Mouse (Mus musculus) neural tube, embryonic 10.5 days (tissue): ENCODE results near the gene Slc25a26.
A peak's percentile ranks its signal among the peaks of the same experiment; 100 is the strongest.

ENCODE experiments used
- DNase-seq: peaks from one replicate; pipeline ENCODE4 v3.0.0-alpha.2; 2017; ENCODE audit warnings: low spot score; ENCODE audit errors: extremely low spot score

Slc25a26 gene

DNA sequence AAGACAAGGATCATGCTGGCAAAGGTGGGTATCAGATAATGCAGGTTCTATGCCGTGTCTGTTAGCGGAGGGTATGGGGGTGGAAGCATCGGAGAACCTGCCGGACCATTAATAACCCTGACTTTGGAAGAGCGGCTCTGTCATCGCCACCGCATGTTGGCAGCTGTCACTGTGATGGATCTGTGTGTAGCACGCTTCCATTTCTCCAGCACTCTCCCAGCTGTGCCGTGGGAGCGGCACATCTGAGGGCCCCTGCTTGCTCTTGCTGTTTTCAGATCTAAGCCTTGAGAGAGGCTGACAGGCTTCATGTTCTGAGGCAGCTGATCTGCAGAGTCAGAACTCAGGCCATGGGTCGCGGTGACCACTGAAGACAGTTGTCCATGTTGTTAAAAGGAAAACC lies 98.3 kb downstream of the Slc25a26 start:
- no peak for DNase-seq

DNA sequence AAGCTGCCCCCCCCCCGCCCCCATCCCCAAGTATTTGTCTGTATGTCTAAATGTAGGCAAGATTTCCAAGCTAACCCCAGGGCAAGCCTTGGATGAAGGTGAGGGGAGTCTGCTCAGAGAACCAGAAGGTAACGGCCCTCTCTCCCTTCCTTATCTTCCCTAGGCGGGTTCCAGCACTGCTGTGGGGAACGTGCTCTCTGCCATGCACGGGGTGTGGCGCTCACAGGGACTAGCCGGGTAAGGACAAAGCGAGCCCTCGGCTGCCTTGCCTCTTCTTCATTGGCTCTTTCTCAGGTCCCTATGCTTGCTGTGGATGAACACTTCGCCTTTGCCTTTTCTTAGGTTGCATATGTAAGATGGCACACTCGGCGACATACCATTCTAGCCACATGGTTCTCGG lies 98.9 kb downstream of the Slc25a26 start:
- DNase-seq, result no peak

DNA sequence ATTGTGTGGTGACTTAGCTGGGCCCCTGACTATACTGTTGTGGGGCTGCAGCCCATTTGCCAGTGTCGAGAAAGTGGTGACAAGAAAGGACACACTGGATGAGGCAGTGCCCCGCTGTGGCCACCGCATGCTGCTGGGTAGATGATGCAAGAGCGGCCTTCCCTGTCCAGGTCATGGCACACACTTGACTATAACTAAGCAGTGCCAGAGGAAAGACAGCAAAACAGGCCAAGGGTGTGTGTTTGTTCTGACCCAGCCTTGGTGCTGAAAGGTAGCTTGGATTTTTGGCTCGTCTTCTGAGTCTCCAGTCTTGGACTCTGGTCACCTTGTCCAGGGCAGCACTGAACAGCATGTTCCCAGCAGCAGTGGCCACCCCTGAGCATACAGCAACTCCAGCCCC lies 101.0 kb downstream of the Slc25a26 start:
- DNase-seq, result no peak

DNA sequence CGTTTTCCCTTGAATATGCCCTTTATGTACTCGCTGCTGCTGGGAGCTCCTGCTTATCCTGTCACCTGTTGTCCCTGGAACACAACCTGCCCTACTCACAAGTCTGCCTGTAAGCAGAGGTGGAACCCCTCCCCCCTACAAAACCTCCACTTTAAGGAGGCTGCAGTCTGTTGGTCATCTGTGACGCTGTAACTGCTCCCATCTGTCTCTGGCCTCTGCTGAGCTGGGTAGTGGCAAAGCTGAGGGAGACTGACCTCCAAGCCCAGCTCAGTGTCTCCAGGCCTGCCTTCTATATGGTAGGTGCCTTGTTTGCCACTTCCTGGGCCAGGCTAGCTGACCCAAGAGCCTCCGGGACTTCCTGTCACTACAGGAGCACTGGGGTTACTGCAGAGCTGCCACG lies 101.7 kb downstream of the Slc25a26 start:
- no peak for DNase-seq

DNA sequence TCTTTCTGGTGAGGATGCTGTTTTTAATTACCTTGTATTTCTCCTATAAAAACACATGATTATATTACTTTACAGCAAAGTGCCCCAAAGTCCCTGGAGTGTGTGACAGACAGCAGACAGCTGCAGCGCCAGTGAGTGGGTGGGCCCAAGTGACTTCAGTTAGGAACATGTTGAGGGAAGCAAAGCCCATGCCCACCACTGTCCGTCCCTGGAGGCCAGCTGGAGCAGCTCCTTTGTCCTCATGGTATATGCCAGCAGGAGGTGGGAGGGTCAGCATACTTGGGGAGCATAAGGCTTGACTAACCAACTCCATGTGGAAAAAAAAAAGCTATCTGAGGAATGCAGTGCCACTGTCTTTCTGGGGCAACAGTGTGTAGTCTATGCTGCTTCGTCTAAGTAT lies 103.9 kb downstream of the Slc25a26 start:
- no peak for DNase-seq

DNA sequence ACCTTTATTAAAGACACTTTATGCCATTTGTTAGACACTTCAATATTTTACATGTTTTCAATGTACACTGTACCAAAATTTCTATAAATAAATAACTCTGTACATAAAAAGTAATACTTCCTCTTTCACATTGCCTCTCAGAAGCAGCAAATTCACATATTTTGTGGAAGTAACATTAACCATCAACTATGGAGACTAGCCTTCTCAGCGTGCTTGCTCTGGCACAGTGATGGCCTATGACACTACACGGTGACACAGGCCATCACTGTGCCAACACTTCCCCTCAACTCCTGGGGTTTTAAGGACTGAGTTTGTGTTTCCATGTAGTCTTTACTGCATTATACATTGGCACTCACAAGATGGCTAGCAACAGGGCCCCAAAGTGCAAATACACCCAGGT lies 104.4 kb downstream of the Slc25a26 start:
- no peak for DNase-seq

DNA sequence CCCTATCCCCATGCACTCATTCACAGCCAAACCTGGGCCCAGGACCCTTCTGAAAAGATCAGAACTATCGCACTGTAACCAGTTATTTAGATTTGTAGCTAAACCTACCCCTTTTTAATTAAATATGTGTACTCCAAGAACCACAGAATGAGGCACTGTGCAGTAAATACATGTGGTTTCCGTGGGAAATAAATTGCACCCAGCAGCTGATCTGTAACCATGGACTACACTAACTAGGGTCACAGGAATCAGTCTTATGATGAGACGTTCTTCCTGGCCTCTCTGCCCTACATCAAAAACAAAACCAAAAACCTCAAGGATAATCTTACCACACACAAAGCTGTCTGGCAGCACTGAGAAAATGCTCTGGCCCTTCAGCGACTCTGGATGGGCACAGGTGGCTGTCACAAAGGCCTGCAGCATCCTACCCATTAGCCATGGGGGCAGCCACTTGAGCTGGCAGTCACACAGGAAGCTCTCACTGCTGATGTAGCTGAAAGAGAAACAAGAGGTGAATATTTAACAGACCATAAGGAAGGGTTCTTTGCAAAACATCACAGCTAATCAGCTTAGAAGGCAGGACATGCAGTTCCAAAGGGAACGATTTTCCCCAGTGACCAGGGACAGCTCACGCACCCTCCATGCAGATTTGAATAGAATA lies 113.2 kb downstream of the Slc25a26 start:
- no peak for DNase-seq

DNA sequence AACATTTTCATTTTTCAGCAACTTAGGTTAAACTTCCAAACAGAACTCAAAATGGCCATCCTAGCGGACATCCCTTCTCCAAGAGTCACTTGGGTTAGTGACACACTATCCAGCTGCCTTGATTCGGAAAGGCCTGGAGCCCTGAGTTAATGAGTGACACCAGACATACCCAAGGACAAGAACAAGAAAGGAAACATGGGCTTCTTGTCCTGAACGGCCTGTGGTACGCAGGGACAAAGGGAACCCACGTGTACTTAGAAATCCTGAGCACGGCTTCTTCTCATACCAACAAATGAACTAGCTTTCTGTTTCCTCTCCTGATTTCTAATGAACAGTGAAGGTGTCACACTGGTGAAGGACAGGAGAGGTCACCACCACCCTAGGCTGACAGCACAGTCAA lies 114.2 kb downstream of the Slc25a26 start:
- DNase-seq, result no peak

DNA sequence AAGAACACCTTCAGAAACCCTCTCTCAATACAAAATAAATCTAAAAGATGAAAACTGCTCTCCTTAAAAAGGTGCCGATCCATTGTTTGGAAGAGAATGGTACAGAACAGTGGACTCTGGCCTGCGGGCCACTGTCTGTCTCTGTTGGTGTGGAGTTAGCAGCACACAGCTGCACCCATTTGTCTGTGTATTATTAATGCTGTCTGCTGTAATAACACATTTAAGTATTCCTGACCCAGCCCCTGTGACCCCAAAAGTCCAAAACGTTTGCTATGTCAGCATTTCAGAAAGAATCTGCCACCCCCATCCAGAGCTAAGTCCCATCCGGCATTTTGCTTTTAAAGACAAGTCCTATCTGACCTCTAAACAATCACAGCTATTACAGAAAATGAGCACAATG lies 115.8 kb downstream of the Slc25a26 start:
- no peak for DNase-seq

DNA sequence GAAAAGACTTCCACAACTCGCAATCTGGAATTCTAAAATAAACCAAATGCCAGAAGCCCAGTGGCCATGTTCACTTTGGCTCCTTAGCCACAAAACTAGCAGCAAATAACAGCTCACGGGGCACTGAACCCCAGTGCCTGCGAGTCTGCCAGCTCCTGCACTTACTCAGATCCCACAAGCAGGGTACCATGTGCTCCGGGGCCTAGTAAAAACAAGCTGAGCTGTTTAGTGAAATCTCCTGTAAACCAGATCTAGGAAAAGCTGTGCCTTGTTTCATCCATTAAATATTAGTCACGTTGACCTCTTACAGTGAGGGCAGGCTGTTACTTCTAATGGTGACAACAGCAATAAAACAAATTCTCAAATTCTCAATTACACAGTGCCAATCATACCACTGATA lies 118.5 kb downstream of the Slc25a26 start:
- DNase-seq, result no peak

DNA sequence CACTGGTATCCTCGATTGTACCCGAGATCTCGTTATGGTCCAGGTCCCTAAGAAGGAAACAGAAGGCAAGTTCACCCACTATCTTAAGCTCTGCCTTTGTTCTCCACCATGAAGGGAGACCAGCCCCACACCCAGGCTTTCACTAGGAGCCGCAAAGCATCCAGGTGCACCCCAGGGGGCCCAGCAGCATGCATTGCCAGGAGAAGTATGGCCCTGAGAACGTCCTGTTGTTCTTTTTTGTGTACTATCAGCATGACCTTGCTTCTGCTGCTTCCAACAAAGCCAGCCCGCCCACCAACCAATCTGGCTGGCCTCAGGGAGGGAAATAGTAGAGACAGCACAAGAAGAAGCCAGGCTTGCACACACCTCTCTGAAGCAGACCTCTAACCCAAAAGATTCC lies 120.2 kb downstream of the Slc25a26 start:
- DNase-seq, result no peak

DNA sequence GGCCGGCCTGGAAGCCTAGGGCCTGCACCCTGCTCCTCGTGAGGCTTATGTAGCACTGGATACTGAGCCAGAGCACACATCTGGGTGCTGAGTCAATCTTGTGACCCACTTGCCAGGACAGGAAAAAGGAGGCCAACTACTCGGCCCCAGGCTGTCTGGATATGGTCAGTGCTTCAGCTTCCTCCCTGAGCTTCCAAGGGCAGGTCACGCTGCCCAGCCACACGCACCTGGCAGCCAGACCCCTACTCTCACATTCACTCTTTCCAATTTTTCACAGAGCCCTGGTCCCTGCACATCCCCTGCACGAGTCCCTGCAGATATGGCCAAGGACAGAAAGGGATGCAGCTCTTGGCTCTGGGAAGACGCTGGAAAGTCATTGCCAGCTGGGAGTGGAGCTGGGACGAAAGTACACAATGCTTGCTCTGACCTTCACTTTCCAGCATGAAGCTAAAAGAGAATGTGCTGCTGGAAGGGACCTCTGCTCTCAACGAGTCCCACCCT lies 120.7 kb downstream of the Slc25a26 start:
- DNase-seq, result no peak

DNA sequence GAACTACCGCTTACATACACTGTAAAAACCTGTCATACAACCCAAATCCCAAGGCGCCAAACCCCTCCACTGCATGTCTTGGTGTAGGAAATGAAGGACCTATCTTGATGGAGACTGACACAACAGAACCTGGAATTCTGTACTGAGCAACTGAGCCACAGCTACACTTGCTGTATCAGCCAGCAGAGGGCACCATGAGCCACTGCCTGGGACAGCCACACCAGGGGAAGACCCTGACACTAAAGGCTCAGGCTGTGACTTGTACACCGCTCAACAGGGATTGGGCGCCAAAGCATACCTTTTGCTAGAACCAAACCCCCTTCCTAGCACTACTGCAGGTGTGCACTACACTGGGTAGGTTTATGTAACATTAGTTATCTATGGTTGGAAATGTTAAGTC lies 122.9 kb downstream of the Slc25a26 start:
- DNase-seq, result peak; percentile 61

DNA sequence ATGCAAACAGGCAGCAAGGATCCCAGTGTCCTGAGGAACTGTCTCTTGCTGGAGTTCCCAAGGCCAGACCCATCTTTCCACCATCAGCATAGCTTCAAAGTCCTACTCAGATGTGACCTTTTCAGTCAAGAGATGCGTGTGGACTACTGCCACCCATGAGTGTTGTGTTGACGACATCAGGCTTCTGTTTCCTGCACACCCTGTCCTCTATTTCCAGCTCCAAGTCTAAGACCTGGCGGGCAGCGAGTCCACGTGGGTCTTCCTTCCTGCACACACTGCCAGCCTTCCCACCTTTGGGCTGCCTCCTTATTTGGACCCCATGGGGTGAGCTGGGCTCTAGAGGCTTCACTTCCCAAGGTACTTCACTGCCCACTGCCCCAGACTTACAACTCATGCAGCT lies 124.4 kb downstream of the Slc25a26 start:
- DNase-seq, result no peak

DNA sequence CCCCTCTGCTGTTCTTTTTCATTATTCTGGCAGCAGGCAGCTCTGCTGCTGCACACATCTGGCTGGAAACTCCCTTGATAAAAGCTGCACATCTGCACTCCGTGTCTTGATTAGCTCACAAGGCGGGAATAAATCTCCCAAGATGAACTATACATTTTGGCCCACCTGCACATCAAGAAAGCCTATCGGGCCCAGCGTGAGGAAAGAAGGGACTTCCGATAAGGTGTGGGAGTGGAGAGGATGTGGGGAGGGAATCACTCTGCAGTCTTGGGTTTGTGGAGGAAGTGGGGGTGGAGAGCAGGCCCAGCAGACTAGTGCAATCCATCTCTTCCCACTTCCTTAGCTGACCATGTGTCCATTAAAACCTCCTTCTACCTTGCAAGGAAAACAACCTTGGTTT lies 125.8 kb downstream of the Slc25a26 start:
- DNase-seq, result no peak

DNA sequence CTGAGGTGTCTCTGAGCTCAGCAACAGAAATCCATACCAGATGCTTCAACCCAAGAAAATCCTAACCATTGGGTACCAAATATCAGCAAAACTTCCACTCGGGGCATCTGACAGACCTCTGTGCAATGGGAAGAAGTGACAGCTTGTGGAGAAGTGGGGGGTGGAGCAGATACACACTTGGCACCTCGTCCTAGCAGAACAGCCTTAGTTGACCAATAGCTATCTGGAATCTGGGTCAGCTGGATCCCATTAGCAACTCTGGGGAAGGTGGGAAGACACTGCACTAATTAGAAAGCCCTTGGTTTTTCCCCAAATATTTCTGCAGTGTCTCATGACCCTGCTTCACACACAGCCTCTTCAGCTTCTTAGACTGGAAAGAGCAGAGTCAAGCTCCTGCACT lies 126.7 kb downstream of the Slc25a26 start:
- no peak for DNase-seq

DNA sequence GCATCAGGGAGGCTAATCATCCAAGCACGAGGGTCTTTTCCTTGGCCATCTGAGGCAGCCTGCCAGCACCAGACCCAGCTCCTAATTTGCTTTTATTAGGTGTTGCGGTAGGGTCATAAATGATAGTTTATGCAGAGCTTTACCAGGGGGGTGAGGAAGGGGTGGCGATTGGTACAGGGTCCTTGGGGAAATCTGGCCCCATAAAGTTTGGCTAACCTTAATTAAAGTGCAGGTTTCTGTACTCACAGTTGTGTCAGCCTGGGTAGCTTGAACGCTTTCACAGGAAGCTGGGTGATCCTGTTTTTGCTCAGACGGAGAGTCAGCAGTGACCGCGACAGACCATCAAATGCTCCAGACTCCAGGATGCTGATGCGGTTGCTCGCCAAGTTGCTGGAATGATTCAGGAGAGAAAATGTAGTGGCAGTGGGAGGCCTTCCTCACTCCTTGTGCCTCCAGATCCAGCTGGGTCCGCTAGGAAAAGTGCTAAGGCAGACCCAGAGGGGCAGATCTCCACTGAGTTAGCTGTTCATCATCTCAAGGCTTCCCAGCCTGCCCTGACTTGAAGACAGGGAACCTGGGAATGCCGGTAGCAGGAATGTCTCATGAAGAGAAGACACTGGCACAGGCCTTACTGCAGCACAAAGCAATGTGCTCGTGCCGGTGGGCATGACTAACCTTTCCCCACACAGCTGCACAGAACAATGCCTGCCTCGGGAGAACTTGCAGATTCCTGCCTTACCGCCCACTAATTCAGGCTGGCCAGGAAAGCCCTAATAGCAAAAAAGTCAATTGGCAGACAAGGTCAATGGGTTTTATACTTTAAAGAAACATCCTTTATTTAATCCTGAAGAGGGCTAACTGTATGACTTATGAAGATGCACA lies 127.8 kb downstream of the Slc25a26 start:
- no peak for DNase-seq

DNA sequence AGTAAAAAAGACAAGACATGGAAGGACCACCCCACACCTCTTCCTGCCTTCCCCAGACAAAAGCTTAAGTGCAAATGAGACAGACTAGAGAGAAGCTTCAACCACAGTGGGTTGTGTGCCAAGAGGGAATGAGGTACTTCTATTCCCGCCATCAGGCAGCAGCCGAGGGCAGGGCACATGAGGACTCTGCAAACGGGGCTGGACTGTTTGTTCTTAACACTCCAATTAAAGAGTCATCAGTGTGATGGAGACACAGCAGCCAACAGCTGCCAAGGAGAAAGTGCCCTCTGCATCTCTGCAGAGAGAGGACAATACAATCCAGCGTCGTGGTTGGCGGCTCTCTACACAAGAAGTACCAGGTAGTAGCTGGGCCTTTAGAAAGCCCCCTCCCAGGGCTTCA lies 128.7 kb downstream of the Slc25a26 start:
- no peak for DNase-seq

DNA sequence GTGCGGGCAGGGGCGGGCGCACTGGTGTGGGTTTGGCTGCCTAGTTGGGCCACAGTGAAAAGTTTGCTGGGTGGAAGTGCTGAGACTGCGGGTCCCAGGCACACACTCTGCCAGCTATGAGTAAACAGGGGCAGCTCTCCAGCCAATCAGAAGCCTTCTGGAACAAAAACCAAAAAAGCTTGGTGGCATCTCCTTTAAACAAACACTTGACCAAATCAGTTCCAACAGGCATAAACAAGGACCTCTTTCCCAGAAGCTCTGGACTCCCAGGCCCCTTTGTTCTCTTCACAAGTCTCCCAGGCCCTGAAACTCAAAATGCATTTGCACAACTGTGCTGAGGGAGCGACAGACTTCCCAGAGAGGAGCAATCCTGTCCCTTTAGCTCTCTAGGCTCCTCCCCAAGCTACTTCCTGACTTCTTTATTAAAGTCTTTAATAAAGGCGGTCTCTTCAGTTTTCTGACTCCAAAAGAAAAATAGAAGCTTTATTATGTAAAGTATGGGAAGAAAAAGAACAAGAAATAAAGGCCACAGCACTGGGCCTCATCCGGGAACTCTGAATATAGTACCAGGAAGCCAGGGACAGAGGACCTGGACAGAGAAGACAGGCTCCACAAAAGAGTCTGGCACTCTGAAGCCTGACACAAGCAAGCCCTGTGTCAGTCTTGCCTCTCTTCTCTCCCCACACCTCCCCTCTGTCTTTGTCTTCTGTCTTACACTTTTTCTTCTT lies 131.1 kb downstream of the Slc25a26 start:
- no peak for DNase-seq

DNA sequence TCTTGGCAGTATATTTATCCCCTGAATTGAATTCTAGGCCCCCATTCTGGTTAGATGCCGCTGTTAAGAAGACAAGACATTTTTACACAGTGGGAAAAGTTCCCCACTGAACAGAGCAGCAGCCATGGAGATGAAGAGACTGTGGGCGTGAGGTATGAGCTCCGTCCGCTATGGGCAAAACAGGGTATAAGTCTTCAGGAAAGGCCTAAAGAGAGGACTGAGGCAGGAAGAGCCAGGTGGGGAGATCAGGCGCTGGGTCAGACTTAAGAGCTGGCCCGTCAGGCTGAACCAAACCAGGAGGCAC lies 131.6 kb downstream of the Slc25a26 start:
- no peak for DNase-seq

DNA sequence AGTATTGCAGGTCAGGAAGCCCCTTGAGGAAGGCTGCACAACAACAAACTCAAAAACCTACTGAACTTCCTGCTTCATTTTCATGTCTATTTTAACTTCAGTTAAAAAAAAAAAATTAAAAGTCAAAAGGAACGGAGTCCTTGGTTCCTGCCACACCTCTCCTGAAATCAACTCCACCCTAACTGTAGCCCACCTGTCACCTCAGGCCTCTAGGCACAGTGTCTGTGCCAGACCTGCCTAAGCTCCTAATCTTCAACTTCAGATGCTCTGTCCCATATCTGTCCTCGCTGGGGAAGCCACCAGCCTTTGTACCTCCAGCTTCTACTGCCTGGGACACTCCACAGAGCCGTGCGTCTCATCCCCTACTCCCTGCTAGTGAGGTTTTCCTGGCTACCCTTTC lies 134.1 kb downstream of the Slc25a26 start:
- no peak for DNase-seq

DNA sequence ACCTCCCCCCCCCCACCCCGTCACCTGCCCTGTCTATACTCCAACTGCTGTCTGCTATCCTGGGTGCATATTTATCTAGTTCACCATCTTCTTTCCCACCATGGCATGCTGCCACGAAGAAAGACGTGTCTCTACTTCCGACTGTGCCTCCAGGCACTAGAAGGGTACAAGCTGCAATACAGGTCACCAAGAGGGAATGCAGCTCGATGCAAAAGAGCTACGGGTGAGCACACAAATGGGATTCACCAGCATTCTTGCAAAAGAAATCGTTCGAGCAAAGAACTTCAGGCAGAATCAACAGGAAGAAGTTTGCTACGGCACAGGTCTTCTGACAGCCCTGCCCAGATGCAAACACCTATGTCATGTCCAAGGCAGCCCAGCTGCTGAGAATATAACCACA lies 134.6 kb downstream of the Slc25a26 start:
- DNase-seq, result no peak
